Mouse (Mus musculus) heart, adult 8-10 months (tissue): ENCODE data around the gene Pfdn4. TPM values are rescaled to one million over a fixed set of nuclear protein-coding genes. Genes with fewer than 3 reads are reported as not detected.

Experiments
- DNase-seq: peaks from one replicate; pipeline ENCODE4 v3.0.0; 2022; ENCODE audit warnings: low spot score
- total RNA-seq, 4 experiments: library from RNA; stranded (reverse); gene quantifications; 2 replicates each; pipeline ENCODE4 v1.2.4; 2022

Pfdn4 gene
- total RNA-seq, 4 experiments from 2014 or later, result 9.4 to 12.6 (median 10.9) TPM

DNA sequence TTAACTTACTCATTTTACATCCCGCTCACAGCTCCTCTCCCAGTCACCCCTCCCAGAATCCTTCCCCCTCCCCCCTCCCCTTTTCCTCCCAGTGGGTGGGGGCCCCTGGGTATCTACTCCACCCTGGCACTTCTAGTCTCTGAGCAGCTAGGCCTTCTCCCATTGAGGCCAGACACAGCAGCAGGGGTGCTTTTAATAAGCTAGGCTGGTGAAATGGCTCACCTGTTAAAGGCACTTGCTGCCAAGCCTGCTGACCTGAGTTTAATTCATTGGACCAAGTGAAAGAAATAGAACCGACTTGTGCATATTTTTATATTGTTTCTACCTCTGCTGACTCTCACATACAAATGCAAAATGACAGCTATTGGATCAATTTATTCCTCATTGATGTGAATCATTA lies 52.9 kb downstream of the Pfdn4 start:
- DNase-seq, result no peak

DNA sequence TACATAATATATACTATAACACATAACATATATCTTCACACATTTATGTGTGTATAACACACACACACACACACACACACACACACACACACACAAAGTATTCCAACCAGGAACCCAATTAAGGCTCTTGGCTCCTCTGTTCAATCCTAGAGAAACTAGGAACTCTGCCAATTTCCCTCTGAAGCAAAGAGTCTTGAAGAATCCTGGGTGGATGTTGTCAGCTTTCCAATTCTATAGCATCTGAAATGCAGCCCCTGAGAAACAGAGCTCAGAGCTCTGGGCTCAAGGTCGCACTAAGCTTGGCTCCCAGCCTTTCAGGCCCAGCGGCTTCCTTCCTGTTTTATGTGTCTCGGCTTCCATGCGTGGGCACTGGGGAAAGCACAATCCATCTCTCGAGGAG lies 54.0 kb downstream of the Pfdn4 start:
- no peak for DNase-seq

DNA sequence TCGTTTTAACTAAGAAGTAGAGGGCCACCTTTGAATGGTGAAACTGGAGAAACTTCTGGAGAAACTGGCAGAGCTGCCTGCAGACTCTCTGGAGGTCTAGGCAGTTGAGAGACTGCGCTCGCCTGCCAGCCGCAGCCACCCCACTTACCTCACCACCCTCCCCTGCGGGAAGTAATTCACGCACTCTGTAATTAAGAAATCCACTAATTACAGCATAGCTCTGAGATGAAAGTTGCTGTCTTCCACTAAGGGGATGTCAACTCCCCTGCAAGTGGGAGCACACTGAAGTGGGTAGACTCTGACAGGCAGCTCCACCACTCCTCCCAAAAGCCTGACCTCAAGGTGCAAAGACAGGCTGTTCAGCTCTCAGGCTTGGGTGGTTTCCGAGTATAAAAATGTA lies 55.9 kb downstream of the Pfdn4 start:
- no peak for DNase-seq

DNA sequence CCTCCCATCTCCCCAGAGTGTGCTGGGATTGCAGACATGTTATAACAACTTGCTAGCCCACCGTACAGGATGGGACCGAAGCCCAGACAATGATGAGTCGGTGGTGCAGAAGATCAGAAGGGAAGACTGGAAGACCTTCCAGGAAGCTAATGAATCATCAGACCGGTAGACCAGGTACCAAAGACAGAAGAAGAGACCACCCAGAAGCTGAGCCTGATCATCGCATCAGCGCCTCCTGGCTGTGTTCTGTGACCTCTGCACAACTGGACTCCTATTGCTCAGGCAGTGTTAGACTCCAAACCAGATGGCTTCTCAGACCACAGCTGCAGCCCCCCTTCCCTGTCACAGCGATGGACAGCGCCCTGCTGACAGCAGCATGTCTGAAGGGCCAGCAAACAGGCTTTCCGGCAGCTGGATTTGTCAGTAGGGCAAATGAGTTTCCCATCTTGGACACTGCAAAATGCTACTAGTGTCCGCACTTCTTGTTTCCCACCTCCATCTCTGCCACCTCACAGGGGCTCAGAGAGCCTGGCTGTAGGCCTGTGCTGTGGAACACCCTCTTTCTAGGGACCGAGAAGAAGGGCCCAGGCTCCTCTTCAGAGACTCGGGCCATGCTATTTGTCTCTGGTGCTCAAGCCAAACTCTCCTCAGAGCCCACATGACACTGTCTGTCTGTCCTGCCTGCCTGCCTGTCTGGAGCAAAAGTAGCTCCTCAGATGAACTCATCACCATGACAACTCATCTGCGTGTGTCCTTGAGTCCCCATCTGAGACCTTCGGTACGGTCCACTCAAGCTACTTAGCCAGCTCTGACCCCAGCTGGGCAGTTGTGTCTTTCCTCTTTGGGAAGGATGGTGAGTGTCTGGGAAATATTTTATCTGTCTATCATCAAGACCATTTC lies 68.0 kb downstream of the Pfdn4 start:
- DNase-seq, result no peak

DNA sequence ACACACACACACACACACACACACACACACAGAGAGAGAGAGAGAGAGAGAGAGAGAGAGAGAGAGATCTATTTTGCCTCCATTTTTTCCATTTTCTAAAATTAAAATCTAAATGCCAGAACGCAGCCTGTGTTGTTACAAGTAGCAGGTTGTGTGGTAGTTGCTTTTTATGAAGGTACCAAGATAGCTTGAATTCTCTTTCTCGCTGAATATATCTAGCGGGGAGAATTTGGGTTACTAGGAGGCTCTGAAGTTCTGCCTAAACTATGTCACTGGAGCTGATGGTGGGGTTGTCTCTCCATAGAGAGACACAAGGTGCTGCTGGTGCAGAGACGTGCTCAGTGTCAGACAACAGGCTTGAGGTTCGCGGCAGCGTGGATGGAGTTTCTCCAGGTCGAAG lies 68.8 kb downstream of the Pfdn4 start:
- DNase-seq, result no peak

Other genes starting within 250 kb of the Pfdn4 start
- gene Bcas1, start 68.6 kb upstream of the Pfdn4 start, total RNA-seq, result under 1 TPM in 3 of 4 experiments, not detected in 1; 0.11 to 0.22 (median 0.19) TPM
- not detected for gene Cyp24a1, start 717 bp downstream of the Pfdn4 start, total RNA-seq
- not detected for gene 4930470P17Rik, start 105.6 kb downstream of the Pfdn4 start, total RNA-seq
- gene Dok5, start 235.4 kb downstream of the Pfdn4 start, total RNA-seq, result under 1 TPM; 0.24 to 0.35 (median 0.30) TPM